Mouse (Mus musculus): ENCODE results near the gene Man2c1.

- TF ChIP-seq CTCF (IDR thresholded peaks at IDR 0.05; ENCODE audit: control insufficient read depth, insufficient read depth, insufficient replicate concordance, low read depth, low read length) (no peak), POLR2A (IDR thresholded peaks at IDR 0.05; ENCODE audit: control insufficient read depth, low read depth, low read length) (no peak)
These were observed 28.0 kb downstream of the Man2c1 start for GRCm38 (mm10) chr9:57158506-57158905.

Measured in testis, adult 2 months (tissue).